Mouse (Mus musculus) CH12.LX (cell line): ENCODE results near the gene Itgb3bp.

Experiments used
- CTCF ChIP-seq, 2 experiments: IDR thresholded peaks in 1 of 2; conservative IDR thresholded peaks in 1 of 2; 2 replicates each; pipeline ENCODE4 v1.5.1; 2011 to 2012; ENCODE audit warnings: low read depth in 2 of 2, low read length in 2 of 2, improper control_type of control experiment in 1 of 2, inconsistent platforms in 1 of 2, mild to moderate bottlenecking in 1 of 2, moderate library complexity in 1 of 2
- EP300 ChIP-seq: IDR thresholded peaks from 2 replicates; pipeline ENCODE4 v1.6.1; 2011; ENCODE audit warnings: low read length, improper control_type of control experiment
- JUND ChIP-seq: conservative IDR thresholded peaks from 2 replicates; pipeline ENCODE4 v1.6.1; 2011; ENCODE audit warnings: low read depth, low read length, improper control_type of control experiment
- MAFK ChIP-seq: IDR thresholded peaks from 2 replicates; pipeline ENCODE4 v1.6.1; 2011; ENCODE audit warnings: low read length, improper control_type of control experiment; ENCODE audit not compliant: insufficient replicate concordance
- MYC ChIP-seq: IDR thresholded peaks from 2 replicates; pipeline ENCODE4 v1.6.1; 2011; ENCODE audit warnings: low read depth, mild to moderate bottlenecking, improper control_type of control experiment, low read length
- POLR2A ChIP-seq: IDR thresholded peaks from 2 replicates; pipeline ENCODE4 v1.6.1; 2011; ENCODE audit warnings: low read depth, mild to moderate bottlenecking, improper control_type of control experiment, low read length
- POLR2AphosphoS2 ChIP-seq: IDR thresholded peaks from 2 replicates; pipeline ENCODE4 v1.6.1; 2011; ENCODE audit warnings: low read depth, low read length, improper control_type of control experiment
- SIN3A ChIP-seq: IDR thresholded peaks from 2 replicates; pipeline ENCODE4 v1.6.1; 2012; ENCODE audit warnings: low read length, improper control_type of control experiment, inconsistent platforms

DNA sequence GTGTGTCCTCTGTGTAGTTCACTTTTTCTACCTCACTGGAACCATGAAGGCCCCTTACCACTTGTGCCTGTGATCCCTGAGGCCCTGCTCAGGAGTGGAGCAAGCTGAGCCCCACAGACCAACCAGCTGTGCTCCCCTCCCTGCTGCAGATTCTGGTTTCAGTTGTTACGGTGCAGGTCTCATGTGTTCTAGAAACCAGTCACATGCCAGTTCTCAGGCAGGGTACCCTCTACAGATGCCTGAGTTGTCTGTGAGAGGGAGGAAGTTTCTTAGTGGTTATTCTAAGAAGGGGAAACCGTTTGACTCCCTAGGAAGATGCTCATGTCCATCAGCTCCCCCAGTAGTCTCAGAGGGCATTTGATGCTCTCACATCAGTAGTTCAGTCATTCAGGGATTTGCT is 15.0 kb upstream of the Itgb3bp start:
- TF ChIP-seq POLR2AphosphoS2 (no peak), SIN3A (0 out of 2 replicates have a peak, but pooled peaks have one; percentile 31), JUND (no peak), MYC (no peak; the same call in 1 of the 2 replicates), EP300 (peak; percentile 11), MAFK (no peak), POLR2A (no peak), CTCF (conservative IDR thresholded peaks at IDR 0.05 in 1 of 2, IDR thresholded peaks at IDR 0.05 in 1 of 2; ENCODE audit: low read depth in 2 of 2, low read length in 2 of 2) (no peak)
